Mouse (Mus musculus) stomach, embryonic 14.5 days (tissue): ENCODE results near the gene Atp6v1g1. TPM values are rescaled to one million over a fixed set of nuclear protein-coding genes. Genes with fewer than 3 reads are reported as not detected.
A peak's percentile ranks its signal among the peaks of the same experiment; 100 is the strongest.

ENCODE experiments used
- ATAC-seq: fragments of 200-750 bp; cut with Nextera tagmentation; 2 replicates; pipeline ENCODE4 v1.8.0; 2017; ENCODE audit warnings: low read depth, moderate TSS enrichment; ENCODE audit not compliant: insufficient number of reproducible peaks, insufficient read depth, low FRiP score
- H3K27ac ChIP-seq: fragments of 300-500 bp; sonication (generic); 2 replicates; pipeline ENCODE4 v1.5.1; 2014; ENCODE audit warnings: mild to moderate bottlenecking, low read length, moderate library complexity, mixed read lengths
- H3K27me3 ChIP-seq: fragments of 300-500 bp; sonication (generic); 2 replicates; pipeline ENCODE4 v1.6.1; 2014; ENCODE audit warnings: low read length, control low read depth, mixed read lengths; ENCODE audit not compliant: control insufficient read depth, insufficient read depth
- H3K36me3 ChIP-seq: fragments of 300-500 bp; sonication (generic); 2 replicates; pipeline ENCODE4 v1.6.1; 2014; ENCODE audit warnings: mild to moderate bottlenecking, control low read depth, low read length, moderate library complexity, mixed read lengths; ENCODE audit not compliant: control insufficient read depth, insufficient read depth
- H3K4me1 ChIP-seq: fragments of 300-500 bp; sonication (generic); 2 replicates; pipeline ENCODE4 v1.6.1; 2014; ENCODE audit warnings: low read length, control low read depth, mixed read lengths; ENCODE audit not compliant: control insufficient read depth, insufficient read depth
- H3K4me2 ChIP-seq: fragments of 300-500 bp; sonication (generic); replicated peaks from 2 replicates; pipeline ENCODE4 v1.6.1; 2014; ENCODE audit warnings: low read depth, low read length, control low read depth
- H3K4me3 ChIP-seq: fragments of 300-500 bp; sonication (generic); 2 replicates; pipeline ENCODE4 v1.5.1; 2014; ENCODE audit warnings: low read depth, low read length, control low read depth
- H3K9ac ChIP-seq: fragments of 300-500 bp; sonication (generic); replicated peaks from 2 replicates; pipeline ENCODE4 v1.6.1; 2014; ENCODE audit warnings: low read depth, mild to moderate bottlenecking, control low read depth, low read length, moderate library complexity, mixed read lengths
- H3K9me3 ChIP-seq: fragments of 300-500 bp; sonication (generic); 2 replicates; pipeline ENCODE4 v1.6.1; 2016; ENCODE audit warnings: low read depth, low read length, control low read depth; ENCODE audit not compliant: control insufficient read depth
- WGBS: fragments of 180-500 bp; shearing (Covaris S2); extraction: QIAGEN DNeasy Blood & Tissue Kit; methylation state at CpG from one replicate; pipeline ENCODE4 v1.1.7; 2014; 5-methylcytosine and 5-hydroxymethylcytosine counted together
- polyA plus RNA-seq: library from polyadenylated mRNA; unstranded; fragments of >200 nt; fragmentation: Nextera tagmentation; extraction: Ambion mirVana; gene quantifications from 2 replicates; pipeline ENCODE4 v1.2.1, GENCODE M21; 2014

Atp6v1g1 gene
- polyA plus RNA-seq, 1 experiment from 2014 or later, result 268 TPM

DNA sequence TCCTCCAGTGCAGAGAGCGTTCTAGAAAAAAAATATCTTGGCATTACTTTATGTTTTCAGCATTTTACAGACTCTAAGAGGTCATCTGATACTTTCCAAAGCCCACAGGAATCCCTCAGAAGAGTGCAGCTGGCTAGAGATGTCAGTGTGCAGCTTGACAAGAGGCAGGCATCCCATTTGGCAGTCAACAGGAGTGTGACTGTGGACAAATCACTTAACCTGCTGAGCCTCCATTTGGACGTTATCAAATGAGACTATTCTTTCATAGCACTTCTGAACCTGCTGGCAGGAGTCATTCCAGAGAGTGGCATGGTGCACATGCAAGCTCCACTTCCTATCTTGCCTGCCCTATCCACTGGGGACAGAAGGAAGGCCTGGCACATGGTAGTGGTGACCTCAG lies 2.4 kb upstream of the Atp6v1g1 start:
- Histone ChIP-seq H3K4me2 (no peak overlapping the region), H3K27me3 (no peaks in the 10 kb centered on the region), H3K4me3 (no peak overlapping the region), H3K36me3 (no peaks in the 10 kb centered on the region), H3K27ac (no peak overlapping the region), H3K4me1 (peaks cover 18% of the 10 kb centered on the region; the same call in 1 of the 2 replicates), H3K9ac (no peak overlapping the region), H3K9me3 (no peaks in the 10 kb centered on the region)
- ATAC-seq, result no peak
- 30% methylated on average over 2 of the region's 2 CpGs for WGBS

DNA sequence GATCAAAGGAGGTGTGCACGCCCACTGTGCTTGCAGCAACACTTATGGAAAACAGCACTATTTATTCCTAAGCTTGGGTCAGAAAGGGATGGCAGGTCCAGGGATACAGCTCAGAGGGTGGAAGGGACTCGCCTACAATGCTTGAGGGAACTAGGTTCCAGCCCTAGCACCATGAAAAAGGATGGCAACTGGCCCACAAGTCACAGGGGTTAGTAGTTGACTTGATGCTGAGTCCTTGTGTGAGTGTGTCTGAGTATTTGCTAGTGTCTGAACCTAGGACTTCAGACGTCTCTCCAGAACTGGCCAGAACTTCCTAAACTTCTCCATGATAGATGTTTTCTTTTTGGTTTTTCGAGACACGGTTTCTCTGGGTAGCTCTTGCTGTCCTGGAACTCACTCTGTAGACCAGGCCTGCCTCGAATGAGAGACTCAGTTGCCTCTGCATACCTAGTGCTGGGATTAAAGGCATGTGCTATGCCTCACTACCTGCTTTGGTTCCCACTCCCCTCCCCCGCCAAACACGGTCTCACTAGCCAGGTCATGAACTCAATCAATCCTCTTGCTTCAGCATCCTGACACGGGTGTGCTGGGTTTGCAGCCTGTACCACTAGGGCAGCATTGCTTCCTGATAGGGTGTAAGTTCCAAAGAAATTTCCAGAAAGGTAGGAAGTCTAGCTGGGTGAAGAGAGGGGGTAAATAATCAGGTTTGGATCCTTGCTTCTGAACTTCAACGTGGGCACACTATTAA lies 652 bp upstream of the Atp6v1g1 start:
- peaks cover 5% of the 10 kb centered on the region for H3K36me3 ChIP-seq
- H3K27ac ChIP-seq, result peak overlapping the region; percentile 61; the same call in 1 of the 2 replicates

DNA sequence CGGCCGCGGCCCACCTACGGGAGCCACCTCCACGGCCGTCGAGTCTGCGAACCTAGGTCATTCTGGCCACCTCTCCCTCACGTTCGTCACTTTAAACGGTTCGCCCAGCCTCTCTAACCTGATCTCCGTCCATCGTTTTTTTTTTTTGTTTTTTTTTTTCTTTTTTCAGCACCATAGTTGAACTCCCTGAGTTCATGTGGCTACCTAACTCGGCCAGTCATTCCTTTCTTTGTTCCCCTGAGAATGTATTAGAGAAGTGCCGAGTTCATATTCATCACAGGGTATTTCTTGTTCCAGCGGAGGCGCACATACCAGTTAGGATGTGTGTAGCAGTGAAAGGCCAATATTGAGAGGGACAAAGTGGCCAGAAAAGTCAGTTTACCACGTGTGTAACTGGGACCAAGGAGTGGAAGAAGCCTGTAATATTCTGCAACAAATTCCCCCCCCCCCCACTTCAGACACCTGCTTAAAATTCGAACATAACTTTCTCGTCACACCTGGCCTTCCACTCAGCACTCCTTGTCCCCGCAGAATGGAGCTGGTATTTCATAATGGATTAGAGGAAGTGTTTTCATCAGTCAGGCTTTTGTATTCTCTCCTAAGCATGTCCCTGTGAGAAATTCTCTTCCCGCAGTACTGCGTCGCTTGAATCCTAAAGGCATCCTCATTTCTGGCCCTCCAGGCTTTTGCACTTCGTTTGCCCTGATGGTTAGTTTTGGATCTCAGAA lies 823 bp downstream of the Atp6v1g1 start:
- Histone ChIP-seq H3K27me3 (no peaks in the 10 kb centered on the region), H3K36me3 (peaks cover 13% of the 10 kb centered on the region), H3K4me3 (peak overlapping the region; percentile 84), H3K9ac (peak overlapping the region; percentile 80), H3K9me3 (no peaks in the 10 kb centered on the region), H3K4me1 (peaks cover 20% of the 10 kb centered on the region; the same call in 1 of the 2 replicates), H3K27ac (peak overlapping the region; percentile 69), H3K4me2 (peak overlapping the region; percentile 60)
- WGBS, result 15% methylated on average over 26 of the region's 26 CpGs
- no peak for ATAC-seq

More for the DNA sequence above, 652 bp upstream of the Atp6v1g1 start:
- H3K4me3 ChIP-seq, result no peak overlapping the region
- peaks cover 20% of the 10 kb centered on the region; the same call in 1 of the 2 replicates for H3K4me1 ChIP-seq
- ATAC-seq, result peak; percentile 25
- no peaks in the 10 kb centered on the region for H3K9me3 ChIP-seq
- peak overlapping the region; percentile 31 for H3K4me2 ChIP-seq
- no peak overlapping the region for H3K9ac ChIP-seq
- no peaks in the 10 kb centered on the region for H3K27me3 ChIP-seq
- 42% methylated on average over 10 of the region's 10 CpGs for WGBS

DNA sequence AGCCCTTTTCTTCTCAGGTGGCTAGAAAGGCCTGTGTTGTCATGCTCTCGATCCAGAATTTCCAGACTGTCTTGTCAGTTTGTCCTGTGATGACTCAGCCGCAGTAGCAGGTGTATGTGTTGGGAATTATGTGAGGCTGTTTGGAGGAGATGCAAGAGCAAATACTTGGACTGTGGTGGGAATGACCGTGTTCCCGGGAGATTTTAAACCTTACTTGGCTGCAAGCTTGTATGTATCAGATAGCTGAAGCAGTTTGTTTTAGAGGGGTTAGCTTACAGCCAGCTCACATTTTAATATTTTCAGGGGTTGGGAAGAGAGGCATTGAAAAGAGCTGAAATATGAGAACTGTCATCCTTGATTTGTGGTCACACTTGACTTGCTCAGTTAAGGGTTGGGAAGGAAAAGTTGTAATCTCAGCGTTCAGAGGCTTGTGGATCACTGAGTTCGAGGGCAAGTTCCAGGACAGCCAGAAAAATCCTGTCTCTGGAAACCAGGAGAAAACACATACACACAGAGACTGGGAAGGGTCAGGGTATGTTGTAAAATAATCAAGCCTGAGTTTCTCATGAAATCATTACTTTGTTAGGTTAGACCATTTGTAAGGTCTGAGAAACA lies 2.0 kb downstream of the Atp6v1g1 start:
- WGBS, result 62% methylated on average over 6 of the region's 6 CpGs

DNA sequence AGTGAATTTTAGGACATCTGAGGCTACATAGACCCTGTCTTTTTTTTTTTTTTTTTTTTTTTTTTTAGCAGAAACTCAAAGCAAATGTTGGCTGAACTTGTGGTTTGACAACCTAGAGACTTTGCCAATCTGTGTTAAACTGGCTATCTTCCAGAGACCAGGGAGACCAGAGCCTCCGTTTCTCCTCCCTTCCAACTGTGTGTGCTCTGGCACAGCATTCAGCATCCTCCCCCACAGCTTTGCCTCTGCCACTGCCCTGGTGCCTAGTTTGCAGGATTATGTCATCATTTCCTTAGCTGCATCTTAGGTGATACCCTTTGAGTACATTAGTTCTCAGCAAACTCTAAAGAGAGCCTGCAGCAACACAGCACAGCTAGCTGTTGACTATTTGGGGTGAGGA lies 3.2 kb downstream of the Atp6v1g1 start:
- Histone ChIP-seq H3K9ac (no peak overlapping the region), H3K36me3 (peaks cover 34% of the 10 kb centered on the region), H3K27me3 (no peaks in the 10 kb centered on the region), H3K9me3 (no peaks in the 10 kb centered on the region), H3K4me3 (no peak overlapping the region), H3K4me1 (peaks cover 20% of the 10 kb centered on the region; the same call in 1 of the 2 replicates), H3K27ac (no peak overlapping the region), H3K4me2 (no peak overlapping the region)
- no peak for ATAC-seq
- 60% methylated on average over 1 of the region's 1 CpGs for WGBS

More for the DNA sequence above, 2.0 kb downstream of the Atp6v1g1 start:
- ATAC-seq, result no peak
- H3K4me2 ChIP-seq, result peak overlapping the region; percentile 60
- peak overlapping the region; percentile 80; the same call in 1 of the 2 replicates for H3K9ac ChIP-seq
- H3K27ac ChIP-seq, result no peak overlapping the region
- H3K4me1 ChIP-seq, result peaks cover 20% of the 10 kb centered on the region; the same call in 1 of the 2 replicates
- H3K4me3 ChIP-seq, result peak overlapping the region; percentile 84
- no peaks in the 10 kb centered on the region for H3K27me3 ChIP-seq
- H3K36me3 ChIP-seq, result peaks cover 24% of the 10 kb centered on the region
- H3K9me3 ChIP-seq, result no peaks in the 10 kb centered on the region

DNA sequence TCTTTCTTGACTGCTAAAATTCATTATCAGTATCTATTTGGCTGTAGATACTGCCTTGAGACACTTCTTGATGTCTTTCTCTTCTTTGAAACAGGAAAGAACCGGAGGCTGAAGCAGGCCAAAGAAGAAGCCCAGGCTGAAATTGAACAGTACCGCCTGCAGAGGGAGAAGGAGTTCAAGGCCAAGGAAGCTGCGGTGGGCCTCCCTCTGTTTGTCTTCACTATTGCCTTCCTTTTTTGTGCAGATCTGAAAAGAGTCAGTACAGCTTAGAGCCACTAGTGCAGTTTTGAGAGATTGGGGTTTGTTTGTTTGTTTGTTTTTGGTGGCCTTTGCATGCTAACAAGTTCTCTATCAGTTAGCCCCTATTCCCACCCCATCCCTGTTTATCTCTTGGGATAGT lies 3.9 kb downstream of the Atp6v1g1 start:
- Histone ChIP-seq H3K27ac (no peak overlapping the region), H3K27me3 (no peaks in the 10 kb centered on the region), H3K36me3 (peaks cover 34% of the 10 kb centered on the region), H3K4me2 (no peak overlapping the region), H3K9me3 (no peaks in the 10 kb centered on the region), H3K9ac (no peak overlapping the region), H3K4me1 (peaks cover 20% of the 10 kb centered on the region; the same call in 1 of the 2 replicates), H3K4me3 (no peak overlapping the region)
- no peak for ATAC-seq
- WGBS, result 87% methylated on average over 3 of the region's 3 CpGs

DNA sequence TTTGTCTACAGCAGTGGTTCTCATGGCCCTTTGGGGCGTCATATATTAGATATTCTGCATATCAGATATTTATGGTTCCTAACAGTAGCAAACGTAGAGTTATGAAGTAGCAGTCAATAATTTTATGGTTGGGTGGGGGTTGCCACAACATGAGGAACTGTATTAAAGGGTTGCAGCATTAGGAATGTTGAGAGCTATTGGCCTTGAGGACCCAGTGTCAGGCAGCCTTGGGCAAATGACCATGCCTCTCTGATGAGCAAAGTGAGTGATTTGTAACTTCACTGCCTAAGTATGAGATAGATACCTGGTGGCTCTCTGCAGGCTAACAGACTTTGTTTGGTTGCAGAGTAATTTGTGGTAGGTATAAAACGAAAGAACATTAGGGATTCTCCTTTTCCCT lies 6.3 kb downstream of the Atp6v1g1 start:
- H3K36me3 ChIP-seq, result peaks cover 34% of the 10 kb centered on the region

DNA sequence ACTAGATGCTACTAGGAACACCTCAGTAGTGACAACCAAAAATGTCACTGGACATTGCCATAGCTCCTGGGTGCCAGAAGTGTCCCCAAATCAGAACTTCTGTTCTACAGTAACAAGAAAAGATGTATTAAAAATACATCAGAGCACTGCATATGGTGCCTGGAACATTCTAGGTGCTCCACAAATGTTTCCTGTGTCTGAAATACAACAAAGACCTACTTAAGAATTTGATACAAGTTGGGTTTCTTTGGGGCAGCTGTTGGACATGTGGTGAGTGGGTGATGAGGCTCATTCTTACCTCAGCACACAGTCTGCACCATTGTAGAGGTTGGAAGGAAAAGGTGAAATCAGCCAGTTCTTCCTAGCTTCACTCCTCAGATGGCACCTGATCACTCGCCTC lies 8.3 kb downstream of the Atp6v1g1 start:
- H3K27ac ChIP-seq, result no peak overlapping the region
- no peak for ATAC-seq
- H3K27me3 ChIP-seq, result no peaks in the 10 kb centered on the region
- no peaks in the 10 kb centered on the region for H3K9me3 ChIP-seq
- no peak overlapping the region for H3K9ac ChIP-seq
- H3K4me2 ChIP-seq, result no peak overlapping the region
- H3K36me3 ChIP-seq, result peaks cover 34% of the 10 kb centered on the region
- no peak overlapping the region for H3K4me3 ChIP-seq
- H3K4me1 ChIP-seq, result 0 out of 2 replicates have a peak, but pooled peaks cover 5% of the 10 kb centered on the region
- 92% methylated on average over 1 of the region's 1 CpGs for WGBS

More for the DNA sequence above, 6.3 kb downstream of the Atp6v1g1 start:
- ATAC-seq, result no peak
- no peak overlapping the region for H3K9ac ChIP-seq
- H3K27ac ChIP-seq, result no peak overlapping the region
- no peak overlapping the region for H3K4me3 ChIP-seq
- H3K4me1 ChIP-seq, result peaks cover 8% of the 10 kb centered on the region; the same call in 1 of the 2 replicates
- no peaks in the 10 kb centered on the region for H3K27me3 ChIP-seq
- 93% methylated on average over 3 of the region's 3 CpGs for WGBS
- no peak overlapping the region for H3K4me2 ChIP-seq
- no peaks in the 10 kb centered on the region for H3K9me3 ChIP-seq
